Mouse (Mus musculus) macrophage (primary cell): Measurements from ENCODE around the gene Scgb2b20. TPM values are rescaled to one million over a fixed set of nuclear protein-coding genes. Genes with fewer than 3 reads are reported as not detected.
"Not testable (repeated sequence)": the region's sequence is repeated elsewhere in the genome, so short reads cannot be mapped to it uniquely, and the experiment has no call there.

Source experiments
- H3K27ac ChIP-seq: fragments of 350-480 bp; formaldehyde crosslinking; 2 replicates; pipeline ENCODE4 v1.9.0; 2021
- H3K36me3 ChIP-seq: fragments of 350-480 bp; formaldehyde crosslinking; 2 replicates; pipeline ENCODE4 v1.9.0; 2021; ENCODE audit errors: inconsistent target
- H3K4me3 ChIP-seq: fragments of 350-480 bp; formaldehyde crosslinking; 2 replicates; pipeline ENCODE4 v1.9.0; 2021; ENCODE audit errors: inconsistent target
- H3K79me2 ChIP-seq: fragments of 350-480 bp; formaldehyde crosslinking; 2 replicates; pipeline ENCODE4 v1.9.0; 2021; ENCODE audit errors: inconsistent target
- WGBS: methylation state at CpG from one replicate; pipeline ENCODE4 v1.1.7; 2026; ENCODE audit warnings: inconsistent platforms; ENCODE audit not compliant: missing documents; 5-methylcytosine and 5-hydroxymethylcytosine counted together
- polyA plus RNA-seq: library from polyadenylated mRNA; stranded (reverse); fragments of 250-400 nt; gene quantifications from 3 replicates; pipeline ENCODE4 v1.2.4, GENCODE M21; 2018; ENCODE audit warnings: inconsistent platforms
- total RNA-seq, 78 experiments: library from RNA; depleted of rRNA; stranded (reverse); fragments of 250-400 nt; gene quantifications; 1 replicate in 9 of 78; 2 replicates in 24 of 78; 3 replicates in 43 of 78; 4 replicates in 2 of 78; pipeline ENCODE4 v1.2.4; 2018; ENCODE audit warnings: inconsistent platforms in 56 of 78

The Scgb2b20 gene
- total RNA-seq (2018; cell fraction: chromatin; rRNA removed) = not detected
- total RNA-seq (2018; cell fraction: cytosol; rRNA removed) = not detected
- not detected for total RNA-seq (2018; cell fraction: nucleus; rRNA removed)
- not detected in 3 replicates for polyA plus RNA-seq

- H3K79me2 ChIP-seq, H3K4me3 ChIP-seq, H3K36me3 ChIP-seq, H3K27ac ChIP-seq: not testable (repeated sequence)
- WGBS = 71% methylated on average over 2 of the region's 2 CpGs
Observed at GRCm38 (mm10) chr7:33366222-33366621, at the start of gene Scgb2b20. Gene Scgb2b20 (minus strand): TSS chr7:33366322.

DNA sequence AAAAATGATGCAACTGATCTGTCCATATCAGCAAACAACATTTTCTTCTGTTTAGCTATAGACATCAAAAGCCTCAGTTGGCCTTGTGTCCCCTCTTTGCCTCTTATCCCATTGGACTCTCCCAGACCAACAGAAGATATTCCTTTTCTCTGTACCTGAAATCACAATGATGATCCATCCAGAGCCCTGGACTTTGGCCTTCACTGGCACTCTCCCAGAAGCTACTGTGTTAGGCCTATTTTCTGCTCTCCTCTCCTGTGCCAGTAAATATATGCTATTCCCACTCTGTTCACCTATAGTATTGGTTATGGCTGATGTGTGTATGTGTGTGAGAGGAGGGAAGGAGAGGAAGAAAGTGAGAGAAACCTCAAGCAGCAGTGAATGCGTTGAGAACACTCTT is 43.6 kb upstream of the Scgb2b20 start:
- H3K4me3 ChIP-seq, H3K36me3 ChIP-seq, H3K79me2 ChIP-seq, H3K27ac ChIP-seq: not testable (repeated sequence)
- 43% methylated on average over 1 of the region's 1 CpGs for WGBS

GRCm38 (mm10) chr7:33401650-33402049 is 35.5 kb upstream of the Scgb2b20 start:
- H3K27ac ChIP-seq = no peak overlapping the region
- H3K4me3 ChIP-seq = no peak overlapping the region
- H3K36me3 ChIP-seq = no peaks in the 10 kb centered on the region
- WGBS = 71% methylated on average over 1 of the region's 1 CpGs
- H3K79me2 ChIP-seq = no peaks in the 10 kb centered on the region

GRCm38 (mm10) chr7:33399749-33400148 is 33.6 kb upstream of the Scgb2b20 start:
- not testable (repeated sequence) for H3K79me2 ChIP-seq, H3K36me3 ChIP-seq, H3K27ac ChIP-seq, H3K4me3 ChIP-seq

- not testable (repeated sequence) for H3K36me3 ChIP-seq, H3K79me2 ChIP-seq, H3K4me3 ChIP-seq, H3K27ac ChIP-seq
- WGBS = 72% methylated on average over 2 of the region's 4 CpGs
Observed at GRCm38 (mm10) chr7:33372934-33373333, 6.8 kb upstream of the Scgb2b20 start, which contains the start of gene Scgb1b20. Gene Scgb1b20 (plus strand): TSS chr7:33373234.

Other genes starting within 250 kb of the Scgb2b20 start
- not detected in 3 replicates for gene Scgb2b18, start 192.5 kb downstream of the Scgb2b20 start, polyA plus RNA-seq
- not detected in 3 replicates for gene Scgb1b18, start 180.8 kb downstream of the Scgb2b20 start, polyA plus RNA-seq
- not detected in 3 replicates for gene Scgb2b19, start 86.0 kb downstream of the Scgb2b20 start, polyA plus RNA-seq
- gene Scgb1b19, start 79.0 kb downstream of the Scgb2b20 start, polyA plus RNA-seq = not detected in 3 replicates
- not detected in 3 replicates for gene Scgb1b20, start 6.9 kb upstream of the Scgb2b20 start, polyA plus RNA-seq
- gene Scgb2b21, start 154.1 kb upstream of the Scgb2b20 start, polyA plus RNA-seq = not detected in 3 replicates